Mouse (Mus musculus): ENCODE data around the gene Ankrd13d. TPM values are rescaled to one million over a fixed set of nuclear protein-coding genes. Genes with fewer than 3 reads are reported as not detected.

Ankrd13d gene
- polyA plus RNA-seq, 1 experiment, result 0.46 TPM

DNA sequence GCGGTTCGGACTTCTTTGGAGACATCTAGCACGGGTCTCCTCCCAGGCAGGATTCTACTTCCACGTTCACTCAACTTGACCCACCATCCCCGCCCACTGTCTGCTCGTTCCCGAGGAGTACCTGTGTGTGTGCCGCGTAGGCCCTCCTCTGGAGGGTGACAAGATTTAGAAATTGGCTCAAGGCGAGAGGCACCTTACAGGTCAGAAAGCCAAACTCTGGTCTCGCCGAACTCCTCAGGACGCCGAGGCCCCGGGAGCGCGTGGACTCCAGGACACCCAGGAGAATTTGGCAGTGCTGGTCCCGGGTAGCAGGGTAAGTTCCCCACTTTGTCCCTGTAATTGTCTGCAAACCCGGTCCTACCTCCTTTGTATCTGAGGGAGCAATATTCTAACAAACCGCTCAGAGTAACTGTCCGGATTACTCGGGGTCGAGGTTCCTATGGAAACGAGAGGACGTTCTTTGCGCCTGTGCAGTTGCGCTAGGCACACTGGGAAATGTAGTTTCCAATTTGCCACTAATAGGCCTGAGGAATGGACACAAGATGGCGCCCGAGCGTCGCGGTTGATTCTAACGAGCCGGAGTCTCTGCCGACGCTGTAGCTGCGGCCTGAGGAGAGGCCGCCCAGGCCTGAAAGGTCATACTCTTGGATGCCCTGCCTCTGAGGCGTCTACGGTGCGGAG is 25.6 kb downstream of the Ankrd13d start:
- TF ChIP-seq GATA1 (IDR thresholded peaks at IDR 0.05; ENCODE audit: low read length), result no peak

DNA sequence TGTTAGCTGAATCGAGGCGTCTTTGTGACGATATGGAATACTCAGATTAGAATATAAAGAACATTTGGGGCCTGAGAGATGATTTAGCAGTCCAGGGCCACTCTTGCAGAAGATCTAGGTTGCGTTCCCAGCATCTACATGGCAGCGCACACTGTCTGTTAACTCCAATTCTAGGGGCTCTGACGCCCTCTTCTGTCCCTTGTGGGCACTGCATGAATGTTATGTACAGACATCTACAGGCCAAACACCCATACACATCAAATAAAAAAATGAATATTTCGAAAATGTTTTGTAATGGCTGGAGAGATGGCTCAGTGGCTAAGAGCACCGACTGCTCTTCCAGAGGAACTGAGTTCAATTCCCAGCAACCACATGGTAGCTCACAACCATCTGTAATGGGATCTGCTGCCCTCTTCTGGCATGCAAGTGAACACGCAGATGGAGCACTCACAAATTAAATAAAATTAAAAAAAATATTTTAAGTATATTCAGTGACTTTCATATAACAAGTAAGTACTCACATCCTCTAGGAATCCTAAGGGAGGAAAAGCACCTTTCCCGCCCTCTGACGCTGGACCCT is 27.3 kb downstream of the Ankrd13d start:
- TF ChIP-seq GATA1 (IDR thresholded peaks at IDR 0.05; ENCODE audit: low read length), result no peak

DNA sequence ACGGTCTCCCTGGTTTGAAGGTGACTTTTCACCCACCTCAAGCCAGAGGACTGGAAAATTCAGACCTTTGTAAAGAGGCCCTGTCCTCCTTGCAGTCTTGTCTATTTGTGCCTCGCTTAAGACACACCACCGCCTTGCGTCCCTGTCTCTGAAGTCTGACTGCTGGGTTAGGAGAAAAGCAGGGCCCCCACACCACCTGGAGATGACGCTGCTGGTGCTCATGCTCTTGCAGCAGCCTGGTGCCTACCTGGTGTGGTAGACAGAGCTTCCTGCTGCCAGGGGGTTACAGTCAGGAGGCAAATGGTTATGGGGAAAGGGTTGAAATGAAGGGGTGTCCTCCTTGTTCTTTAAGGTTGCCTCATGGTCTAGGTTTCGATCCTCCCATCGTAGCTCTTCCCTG is 28.7 kb downstream of the Ankrd13d start:
- TF ChIP-seq GATA1 (IDR thresholded peaks at IDR 0.05; ENCODE audit: low read length), result no peak

DNA sequence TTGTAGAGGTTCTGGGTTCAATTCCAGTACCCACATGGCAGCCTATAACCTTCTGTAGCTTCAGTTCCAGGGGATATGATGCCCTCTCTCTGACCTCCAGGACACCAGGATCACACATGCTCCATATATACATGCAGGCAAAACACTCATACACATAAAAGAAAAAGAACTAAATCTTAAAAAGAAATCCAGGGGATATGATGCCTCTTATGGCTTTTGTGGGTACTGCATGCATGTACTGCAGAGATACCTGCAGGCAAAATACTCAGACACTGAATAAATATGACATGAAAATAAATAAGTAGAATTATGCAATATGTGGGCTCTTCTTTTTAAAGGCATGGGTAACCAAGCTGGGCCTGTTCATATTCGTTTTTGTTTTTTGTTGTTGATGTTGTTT is 35.9 kb downstream of the Ankrd13d start:
- no peak for TF ChIP-seq GATA1 (IDR thresholded peaks at IDR 0.05; ENCODE audit: low read length)

DNA sequence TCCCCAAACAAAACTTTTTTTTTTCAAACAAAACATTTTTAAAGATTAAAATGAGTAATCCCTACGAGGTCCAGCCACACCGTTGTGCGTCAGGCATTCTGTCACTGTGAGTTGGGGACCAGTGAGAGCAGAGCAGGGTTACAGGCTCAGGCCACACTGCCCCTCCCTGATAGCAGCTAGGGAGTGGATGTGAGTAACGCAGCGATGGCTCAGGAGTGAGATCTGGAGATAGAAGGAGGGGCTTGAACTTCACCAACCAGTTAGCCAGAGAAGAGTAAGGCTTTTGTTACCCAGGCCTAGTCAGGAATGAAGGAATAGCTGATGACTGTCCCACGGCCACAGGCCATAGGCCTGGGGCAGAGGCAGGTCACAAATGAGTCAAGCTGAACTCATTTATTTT is 38.2 kb downstream of the Ankrd13d start:
- TF ChIP-seq GATA1 (IDR thresholded peaks at IDR 0.05; ENCODE audit: low read length), result no peak

DNA sequence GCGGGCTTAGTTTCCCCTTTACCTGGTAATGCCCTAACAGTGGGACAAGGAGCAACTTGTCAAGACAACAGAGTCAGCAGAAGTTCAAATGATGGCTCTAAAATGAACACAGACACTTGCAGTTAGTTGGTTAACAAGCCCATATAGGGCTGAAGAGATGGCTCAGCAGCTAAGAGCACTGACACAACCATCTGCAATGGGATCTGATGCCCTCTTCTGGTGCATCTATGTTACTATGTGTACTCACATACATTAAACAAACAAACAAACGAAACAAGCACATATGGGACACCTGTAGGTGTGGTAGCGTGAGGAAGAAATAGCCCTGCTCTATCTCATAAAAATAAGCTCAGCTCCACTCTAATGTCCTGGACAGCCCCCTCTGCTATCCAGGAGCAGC is 40.5 kb downstream of the Ankrd13d start:
- TF ChIP-seq GATA1 (IDR thresholded peaks at IDR 0.05; ENCODE audit: low read length), result no peak

DNA sequence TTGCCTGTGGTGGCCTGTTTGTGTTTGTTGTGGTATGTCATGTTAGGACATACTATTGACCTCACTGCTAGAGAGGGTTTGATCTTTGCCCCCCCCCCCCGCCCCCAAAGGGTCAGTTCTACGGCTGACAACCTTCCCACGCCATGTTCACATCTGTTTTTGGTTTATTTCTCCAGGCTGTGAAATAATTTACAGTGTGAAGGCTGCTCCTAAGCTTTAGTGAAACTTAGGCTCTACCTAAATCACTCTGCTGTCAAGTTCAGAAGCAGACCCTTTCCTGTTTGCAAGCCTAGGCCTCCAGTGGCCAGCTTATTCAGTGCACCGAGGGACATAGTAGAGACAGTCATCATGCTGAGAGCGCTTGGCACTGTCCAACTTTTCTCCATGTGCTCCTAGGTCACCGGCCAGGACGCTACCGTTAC is 42.7 kb downstream of the Ankrd13d start:
- TF ChIP-seq GATA1 (IDR thresholded peaks at IDR 0.05; ENCODE audit: low read length), result no peak

DNA sequence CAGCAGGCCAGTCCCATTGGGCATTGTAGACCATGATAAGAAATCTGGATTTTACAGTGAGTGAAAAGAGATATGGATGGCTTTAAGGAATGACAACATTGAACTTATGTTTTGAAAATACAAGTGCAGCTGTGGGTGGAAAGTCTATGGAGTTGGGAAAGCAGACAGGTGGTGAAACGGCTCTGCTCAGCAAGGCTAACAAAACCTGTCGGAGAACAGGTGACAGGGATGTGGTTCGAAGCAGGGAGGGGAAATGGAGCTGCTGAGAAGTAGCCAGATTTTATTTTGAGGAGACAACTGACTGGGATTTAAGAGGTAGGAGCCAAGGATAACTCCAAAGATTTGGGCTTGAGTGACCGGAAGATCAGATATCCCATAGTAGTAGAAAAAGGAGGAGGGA is 48.4 kb downstream of the Ankrd13d start:
- no peak for TF ChIP-seq GATA1 (IDR thresholded peaks at IDR 0.05; ENCODE audit: low read length)

DNA sequence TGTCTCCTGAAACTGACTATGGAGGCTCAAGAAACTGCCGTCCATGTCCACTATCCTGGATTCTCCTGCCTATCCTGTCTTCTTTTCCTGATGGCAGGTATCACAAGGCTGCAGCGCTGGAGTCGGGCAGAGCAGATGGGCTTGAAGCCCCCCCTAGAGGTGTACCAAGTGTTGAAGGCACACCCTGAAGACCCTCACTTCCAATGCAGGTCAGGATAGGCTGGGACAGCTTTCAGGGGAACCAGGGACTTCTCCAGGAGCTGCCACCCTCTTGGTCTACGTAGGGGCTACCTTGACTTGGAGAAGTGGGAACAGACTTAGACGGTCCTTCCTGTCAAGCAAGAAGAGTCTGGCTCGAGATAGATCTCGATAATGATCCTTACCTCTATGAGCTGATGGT is 50.3 kb downstream of the Ankrd13d start:
- TF ChIP-seq GATA1 (IDR thresholded peaks at IDR 0.05; ENCODE audit: low read length), result no peak

DNA sequence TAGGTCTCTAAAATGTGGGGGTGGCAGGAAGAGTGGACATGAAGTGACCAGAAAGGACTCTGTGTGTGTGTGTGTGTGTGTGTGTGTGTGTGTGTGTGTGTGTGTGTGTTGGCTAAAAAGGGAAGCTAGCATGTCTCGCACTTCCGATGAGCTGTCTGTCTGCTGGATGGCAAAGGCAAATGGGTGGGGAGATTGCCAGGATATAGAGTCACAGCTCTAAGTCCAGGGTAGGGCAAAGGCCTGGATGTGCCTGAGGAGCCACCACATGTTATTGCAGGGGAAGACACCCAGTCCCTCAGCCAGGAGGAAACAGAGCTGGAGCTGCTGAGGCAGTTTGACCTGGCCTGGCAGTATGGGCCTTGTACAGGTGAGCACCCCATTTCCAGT is 50.8 kb downstream of the Ankrd13d start:
- TF ChIP-seq GATA1 (IDR thresholded peaks at IDR 0.05; ENCODE audit: low read length), result no peak

DNA sequence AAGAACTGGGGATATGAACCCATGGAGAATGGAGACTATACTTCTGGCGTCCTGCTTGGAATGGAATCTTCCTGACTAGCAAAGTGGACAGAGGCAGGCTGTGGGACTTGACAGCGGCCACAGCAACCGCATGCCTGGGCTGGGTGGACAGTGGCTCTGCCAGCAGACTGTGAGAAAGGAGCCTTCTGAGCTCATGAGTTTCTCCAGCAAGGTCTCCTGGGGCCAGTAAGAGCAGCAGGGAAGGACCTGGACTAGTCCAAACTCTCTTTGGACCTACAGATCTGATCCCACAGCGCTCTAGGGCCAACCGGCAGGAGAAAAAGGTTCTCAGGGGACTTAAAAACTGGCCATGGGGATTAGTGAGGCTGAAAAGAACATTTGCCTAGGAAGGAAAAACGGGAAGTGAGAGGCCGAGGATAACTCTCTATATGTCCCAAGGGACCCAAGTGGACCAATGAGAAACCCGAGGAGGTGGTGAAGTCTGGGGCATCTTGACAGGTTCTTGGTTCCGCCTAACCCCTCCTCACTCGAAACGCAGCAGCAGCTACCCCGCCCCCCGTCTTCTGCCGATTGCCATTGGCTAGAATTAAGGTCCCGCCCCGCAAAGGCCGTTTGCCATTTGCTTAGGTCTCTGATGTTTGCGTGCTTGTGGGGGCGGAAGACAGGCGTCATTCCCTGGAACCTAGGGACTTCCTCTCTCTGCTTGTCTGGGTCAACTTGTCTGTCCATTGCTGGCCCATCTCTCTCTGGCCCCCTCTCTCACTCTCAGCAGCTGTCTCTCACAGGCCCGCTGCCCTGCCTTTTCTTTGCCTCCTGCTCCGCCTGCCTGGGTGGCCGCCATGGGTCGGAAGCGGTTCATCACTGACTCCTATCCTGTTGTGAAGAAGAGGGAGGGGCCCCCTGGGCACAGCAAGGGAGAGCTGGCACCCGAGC is 51.4 kb downstream of the Ankrd13d start, which contains the start of gene Pold4:
Gene Pold4 (plus strand): TSS at position 647 of the 933 bp plus-strand sequence.
- TF ChIP-seq GATA1 (IDR thresholded peaks at IDR 0.05; ENCODE audit: low read length), result no peak

DNA sequence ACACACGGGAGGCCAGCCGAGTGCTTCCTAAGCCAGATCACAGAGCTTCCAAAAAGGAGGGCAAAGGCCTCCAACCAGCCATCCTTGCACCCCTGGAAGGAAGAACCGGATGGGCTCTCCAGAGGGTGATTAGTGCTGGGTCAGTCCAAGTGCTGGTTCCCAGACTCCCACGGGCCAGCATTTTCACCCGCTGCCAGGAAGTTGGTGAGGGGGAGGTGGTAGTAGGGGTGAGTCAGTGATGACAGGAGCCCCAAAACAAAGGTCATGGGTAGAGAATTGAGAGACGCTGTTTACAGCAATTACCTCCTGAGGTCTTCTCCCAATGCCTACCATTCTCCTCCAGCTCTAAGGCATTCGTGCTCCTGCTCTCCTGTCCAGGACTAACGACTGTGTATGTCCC is 52.5 kb downstream of the Ankrd13d start:
- TF ChIP-seq GATA1 (IDR thresholded peaks at IDR 0.05; ENCODE audit: low read length), result no peak

DNA sequence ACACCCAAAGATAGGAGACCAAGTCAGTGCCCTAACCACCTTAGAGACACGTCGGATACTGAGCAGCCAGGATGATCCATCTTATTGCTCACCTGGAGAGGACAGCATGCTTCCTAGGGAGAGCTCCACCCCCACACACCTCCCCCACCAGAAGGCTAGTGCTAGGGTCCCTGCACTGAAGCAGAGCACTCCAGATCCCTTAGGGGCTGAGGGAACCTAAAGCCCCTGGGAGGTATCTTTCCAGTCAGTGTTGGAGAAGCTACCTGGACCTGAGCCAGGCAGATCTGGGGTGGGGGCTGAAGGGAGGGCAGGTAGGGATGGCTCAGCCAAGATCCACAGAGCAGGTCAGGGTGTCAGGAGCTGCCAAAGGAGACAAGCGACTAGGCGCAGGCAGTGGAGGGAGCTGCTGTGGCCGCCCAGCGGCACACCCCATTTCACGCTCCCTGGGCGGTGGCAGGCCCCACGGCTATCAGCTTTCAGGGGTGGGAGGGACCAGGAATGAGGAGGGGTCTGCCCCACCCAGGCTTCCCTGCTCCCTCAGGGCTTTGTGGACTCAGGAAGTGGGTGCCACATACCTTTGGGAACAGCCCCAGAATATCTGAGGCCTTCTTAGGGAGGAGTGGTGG is 53.4 kb downstream of the Ankrd13d start:
- no peak for TF ChIP-seq GATA1 (IDR thresholded peaks at IDR 0.05; ENCODE audit: low read length)

DNA sequence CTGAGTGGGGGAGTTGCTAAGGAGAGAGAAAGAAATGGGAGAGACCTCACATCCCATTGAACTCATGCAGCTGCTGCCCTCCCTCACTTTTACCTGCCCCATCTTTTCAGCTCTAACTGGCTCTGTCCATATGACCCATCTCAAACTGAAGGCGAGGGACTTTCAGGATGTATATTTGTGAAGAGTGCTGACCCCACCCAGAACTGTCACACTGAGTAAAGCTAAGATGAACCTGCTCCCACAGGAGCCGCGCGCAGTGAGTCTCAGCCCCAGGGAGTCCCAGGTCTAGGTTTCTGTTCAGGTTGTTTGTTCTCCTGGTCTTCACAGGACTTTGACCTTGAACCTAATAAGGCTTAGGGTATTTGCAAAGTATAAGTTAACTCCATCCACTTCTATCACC is 54.0 kb downstream of the Ankrd13d start:
- TF ChIP-seq GATA1 (IDR thresholded peaks at IDR 0.05; ENCODE audit: low read length), result no peak

DNA sequence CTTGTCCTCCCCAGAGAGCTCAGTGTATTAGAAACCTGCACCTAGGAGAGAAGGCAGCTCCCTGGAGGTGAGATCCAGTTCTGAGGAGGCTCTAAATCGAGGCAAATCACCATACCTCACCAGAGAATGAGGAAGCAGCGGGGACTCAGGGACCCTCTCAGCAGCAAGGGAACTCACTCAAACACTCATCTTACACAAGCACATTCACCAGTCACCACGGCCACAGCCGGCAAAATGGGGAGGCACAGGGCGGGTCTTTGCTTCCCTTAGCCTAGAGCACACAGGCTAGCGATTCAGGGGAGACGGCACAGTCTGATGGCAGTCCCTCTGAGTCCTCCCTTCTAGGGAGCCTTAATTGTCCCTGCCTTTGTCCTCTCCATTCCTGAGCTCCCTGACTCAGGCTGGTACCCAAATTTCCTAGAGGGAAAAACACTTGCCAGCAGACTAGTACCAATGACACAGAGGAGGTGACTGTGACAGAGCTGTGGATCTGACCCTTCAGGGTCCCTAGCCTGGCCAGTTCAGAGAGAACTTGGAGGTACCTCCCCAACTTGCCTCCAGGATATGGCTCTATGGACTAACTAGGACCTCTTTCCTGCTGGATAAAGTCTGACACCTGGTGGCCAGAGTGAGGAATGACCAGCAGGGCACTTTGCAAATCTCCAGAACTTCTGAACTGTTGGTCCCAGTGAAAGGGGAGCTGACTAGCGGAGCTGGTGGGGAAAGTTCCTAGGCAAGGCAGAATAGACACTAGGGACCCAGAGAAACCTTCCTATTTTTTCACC is 54.9 kb downstream of the Ankrd13d start:
- no peak for TF ChIP-seq GATA1 (IDR thresholded peaks at IDR 0.05; ENCODE audit: low read length)

Data from G1E-ER4 (cell line).